Mouse (Mus musculus) megakaryocyte, embryonic 14.5 days (primary cell): ENCODE data around the gene Qpct.

ENCODE experiments used
- FLI1 ChIP-seq: IDR thresholded peaks from 2 replicates; pipeline ENCODE4 v1.6.1; 2012; ENCODE audit warnings: low read length, inconsistent platforms, mixed read lengths
- GATA1 ChIP-seq: IDR thresholded peaks from 3 replicates; pipeline ENCODE4 v1.6.1; 2012; ENCODE audit warnings: mixed read lengths, low read length, inconsistent platforms, borderline replicate concordance

- no peak for TF ChIP-seq FLI1
- no peak for TF ChIP-seq GATA1
These were observed 36.6 kb upstream of the Qpct start for GRCm38 (mm10) chr17:79014911-79015685.
